Mouse (Mus musculus) left cerebral cortex, postnatal 25 days (tissue): ENCODE measurements at regions not wholly inside any gene's neighbourhood (a gene's known extent, or its start where the extent isn't known, plus 50 kb on each side); places are given as distances from the start of the nearest gene placed in this dataset.
A peak's percentile ranks its signal among the peaks of the same experiment; 100 is the strongest.

Source experiments
- DNase-seq, 2 experiments: peaks; one replicate each; pipeline ENCODE4 v3.0.0; 2022; ENCODE audit warnings: low spot score in 2 of 2, mixed read lengths in 1 of 2
- intact Hi-C: fragments of 180-260 bp; cut with DNase I; formaldehyde crosslinking; loops from one replicate; pipeline ENCODE4 v1.15.1; 2025

- intact Hi-C loops: no loop called here
- no peak for DNase-seq
Measured at GRCm38 (mm10) chr7:123589099-123589498, 88.8 kb upstream of the Zkscan2 start.

GRCm38 (mm10) chr7:123573721-123574120 lies 73.5 kb upstream of the Zkscan2 start:
- DNase-seq: peak; percentile 23 to 32
- intact Hi-C loops: no loop called here

GRCm38 (mm10) chr7:123572376-123572990 lies 72.2 kb upstream of the Zkscan2 start:
- no peak for DNase-seq
- intact Hi-C loops: no loop called here

- DNase-seq: no peak
- intact Hi-C loops: no loop called here
Measured at GRCm38 (mm10) chr7:123566264-123566663, 66.0 kb upstream of the Zkscan2 start.

GRCm38 (mm10) chr7:123559544-123559943 lies 59.3 kb upstream of the Zkscan2 start:
- DNase-seq: no peak
- intact Hi-C loops: no loop called here
